Mouse (Mus musculus) cerebral cortex, adult 2 months (tissue): ENCODE data around the gene Gxylt2.

Experiments
- WGBS: fragments of 180-500 bp; shearing (Covaris S2); methylation state at CpG from one replicate; pipeline ENCODE4 v1.1.7; 2018; 5-methylcytosine and 5-hydroxymethylcytosine counted together

The Gxylt2 gene

DNA sequence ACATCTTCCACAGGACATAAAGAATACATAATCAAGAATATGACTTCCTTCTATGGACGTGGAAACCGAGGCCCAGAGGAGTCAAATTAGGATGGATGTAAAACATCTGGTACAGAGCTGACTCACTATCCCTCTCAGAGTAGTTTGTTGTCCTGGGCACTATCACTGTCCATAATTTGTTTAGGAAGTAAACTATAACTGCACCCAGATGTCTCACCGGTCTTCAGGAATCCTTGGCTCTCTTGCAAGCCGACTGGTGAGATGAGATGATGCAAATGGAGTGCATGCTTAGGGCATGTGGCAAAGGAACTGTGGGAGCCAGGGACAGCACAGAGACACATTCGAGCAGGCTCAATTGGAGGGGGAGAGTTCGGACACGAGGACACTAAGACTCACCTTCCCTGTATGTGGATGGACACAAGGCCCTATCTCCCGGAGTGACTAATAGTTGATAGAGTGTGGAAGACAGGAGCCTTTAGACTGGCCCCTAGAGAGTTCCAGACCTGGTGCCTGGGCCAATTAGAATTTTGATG is 10.8 kb downstream of the Gxylt2 start:
- WGBS: 89% methylated on average over 8 of the region's 8 CpGs

DNA sequence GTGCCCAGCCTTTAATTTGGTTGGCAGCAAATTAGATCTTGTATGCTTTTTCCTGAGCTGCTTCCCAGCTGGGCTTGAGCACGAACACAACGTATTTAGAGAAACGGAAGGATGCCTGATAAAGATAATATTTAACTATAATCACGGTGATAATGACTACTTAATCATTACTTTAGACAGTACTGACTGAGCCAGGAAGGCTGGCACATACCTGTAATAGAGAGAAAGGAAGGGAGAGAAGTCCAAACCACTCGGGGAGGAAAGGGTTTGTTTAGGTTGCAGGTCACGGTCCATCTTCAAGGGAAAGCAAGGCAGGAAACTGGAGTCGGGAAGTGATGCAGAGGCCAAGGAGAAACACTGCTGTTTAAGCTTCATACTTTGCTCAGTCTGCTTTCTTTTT is 11.6 kb downstream of the Gxylt2 start:
- WGBS: 79% methylated on average over 7 of the region's 7 CpGs

DNA sequence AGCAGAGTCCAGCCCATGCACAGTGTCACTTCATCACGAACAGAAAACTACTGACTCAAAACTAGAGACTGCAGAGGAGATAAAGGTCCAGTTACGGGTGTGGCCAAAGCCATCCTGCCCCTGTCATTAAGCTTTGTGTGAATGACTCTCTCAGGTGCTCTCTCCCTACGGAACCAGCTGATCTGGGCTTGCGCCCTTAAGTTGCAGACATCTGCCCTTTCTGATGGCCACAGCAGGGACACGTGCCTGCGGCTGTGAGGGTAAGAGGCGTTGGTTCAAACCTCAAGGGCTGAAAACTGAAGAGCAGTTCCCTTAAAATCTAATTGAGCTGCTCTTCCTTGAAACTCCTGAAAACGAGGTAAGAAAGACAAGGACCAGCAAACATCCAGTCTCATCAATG is 12.3 kb downstream of the Gxylt2 start:
- WGBS: 82% methylated on average over 8 of the region's 8 CpGs

DNA sequence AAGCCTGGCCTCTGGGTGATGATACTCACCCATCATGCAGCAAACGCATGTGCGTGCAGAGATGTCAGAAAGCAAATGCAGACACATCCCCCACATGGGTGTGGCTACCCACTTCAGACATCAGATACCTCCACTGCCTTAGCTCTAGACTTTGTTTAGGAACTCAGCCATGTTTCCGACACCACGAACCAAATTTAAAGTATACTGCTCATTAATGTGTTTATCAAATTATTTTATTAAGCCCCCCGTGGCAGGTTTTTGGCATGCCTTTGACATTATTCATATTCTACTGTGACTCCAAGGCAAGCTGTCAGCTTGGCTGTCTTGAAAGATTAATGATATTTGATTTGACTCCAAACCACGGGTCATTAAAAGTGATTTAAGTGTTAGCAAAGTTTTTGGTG is 15.6 kb downstream of the Gxylt2 start:
- WGBS: 78% methylated on average over 6 of the region's 6 CpGs

DNA sequence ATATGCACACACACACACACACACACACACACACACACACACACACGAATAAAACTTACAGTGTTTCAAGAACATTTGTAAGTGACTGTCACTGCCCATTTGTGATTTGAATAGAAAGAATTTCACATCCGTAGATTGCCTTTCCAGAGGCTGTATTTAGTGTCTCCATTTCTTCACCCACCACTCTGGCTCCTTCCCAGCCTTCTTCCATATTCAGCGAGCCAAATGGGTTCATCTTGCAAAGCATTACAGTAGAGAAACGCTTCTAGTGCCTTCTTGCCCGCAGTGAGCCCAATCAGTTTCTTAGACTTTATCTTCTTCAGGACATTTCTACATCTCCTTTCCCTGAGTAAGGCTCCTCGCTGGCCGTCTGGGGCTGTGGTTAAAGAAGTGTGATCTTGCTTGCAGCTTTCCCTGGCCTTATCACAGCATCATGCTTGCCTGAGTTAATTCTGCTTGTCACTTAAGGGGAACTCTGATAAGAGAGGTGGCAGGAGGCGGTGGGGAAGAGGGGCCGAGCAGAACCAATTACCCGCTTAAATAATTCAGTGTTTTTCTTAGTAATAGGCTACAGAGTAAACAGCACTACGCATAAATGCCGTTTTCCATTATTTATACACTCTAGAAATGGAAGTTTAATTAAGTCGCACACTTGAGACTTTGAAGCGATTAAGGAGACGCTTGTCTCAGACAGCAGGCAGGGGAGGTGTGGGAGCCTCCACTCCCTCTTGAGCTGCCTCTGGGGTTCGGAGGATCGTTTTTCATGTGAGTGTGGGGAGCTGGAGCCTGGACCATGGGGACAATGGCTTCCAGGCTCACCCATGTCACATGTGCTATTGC is 16.6 kb downstream of the Gxylt2 start:
- WGBS: 37% methylated on average over 17 of the region's 17 CpGs

DNA sequence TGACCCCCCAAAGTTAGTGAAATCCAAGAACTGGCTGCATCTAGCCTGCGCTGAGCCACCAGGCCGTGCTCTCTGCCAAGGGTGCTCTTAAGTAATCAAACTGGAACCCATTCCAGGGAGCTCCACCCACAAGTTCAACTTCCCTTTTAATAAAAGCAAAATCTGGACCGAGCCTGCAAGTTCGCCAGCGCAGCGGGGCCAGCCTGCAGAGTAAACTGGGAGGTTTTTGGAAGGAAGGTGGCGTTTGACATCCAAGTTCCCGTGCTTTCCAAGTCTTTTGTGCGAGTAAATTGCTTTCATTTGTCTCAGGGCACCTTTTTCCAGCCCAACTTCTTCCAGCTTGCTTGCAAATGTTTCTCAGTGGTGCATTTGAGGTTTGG is 27.5 kb downstream of the Gxylt2 start:
- 20% methylated on average over 9 of the region's 9 CpGs for WGBS

DNA sequence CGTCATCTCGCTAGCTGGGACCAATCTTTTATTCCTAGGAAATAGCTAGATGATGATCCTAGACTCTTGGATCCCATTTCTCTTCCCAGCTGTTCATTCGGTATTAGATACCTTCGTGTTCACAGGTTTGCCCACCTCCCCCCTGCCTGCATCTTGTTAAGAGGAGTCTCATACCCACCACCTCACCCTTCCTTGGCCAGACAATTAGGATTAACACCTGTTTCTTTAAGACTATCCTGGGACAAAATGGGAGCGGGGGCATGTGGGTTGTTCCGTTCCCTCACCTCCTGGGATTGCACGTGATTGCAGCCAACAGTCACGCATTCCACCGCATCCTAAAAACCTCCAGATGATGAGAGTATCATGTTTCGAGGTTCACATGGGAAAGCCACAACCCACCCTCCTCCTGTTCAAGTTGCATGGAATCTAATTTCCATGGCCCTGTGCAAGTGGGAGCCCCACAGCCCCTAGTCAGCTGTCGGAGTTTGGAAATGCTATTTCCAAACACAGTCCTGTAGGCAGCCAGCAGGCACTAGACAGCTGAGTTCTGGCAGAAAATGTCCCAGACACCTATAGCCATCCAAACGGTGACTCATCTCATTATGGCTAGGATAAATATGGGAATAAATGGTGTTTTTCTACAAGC is 28.0 kb downstream of the Gxylt2 start:
- WGBS: 25% methylated on average over 12 of the region's 12 CpGs

DNA sequence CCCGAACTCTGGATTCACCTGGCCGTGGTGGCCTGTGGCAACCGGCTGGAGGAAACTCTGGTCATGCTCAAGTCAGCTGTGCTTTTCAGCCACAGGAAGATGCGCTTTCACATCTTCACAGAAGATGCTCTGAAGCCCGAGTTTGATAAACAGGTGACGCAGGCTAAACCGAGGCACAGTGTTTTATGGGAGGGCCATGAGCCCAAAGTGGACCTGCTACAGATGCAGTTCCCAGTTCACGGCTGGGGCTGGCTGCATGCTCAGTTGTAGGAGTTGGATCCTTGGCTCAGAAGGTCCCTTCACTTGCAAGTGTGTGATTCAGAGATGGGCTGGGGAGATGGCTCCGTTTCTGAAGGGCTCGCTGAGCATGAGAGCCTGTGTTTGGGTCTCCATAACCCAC is 28.7 kb downstream of the Gxylt2 start:
- 67% methylated on average over 10 of the region's 10 CpGs for WGBS

DNA sequence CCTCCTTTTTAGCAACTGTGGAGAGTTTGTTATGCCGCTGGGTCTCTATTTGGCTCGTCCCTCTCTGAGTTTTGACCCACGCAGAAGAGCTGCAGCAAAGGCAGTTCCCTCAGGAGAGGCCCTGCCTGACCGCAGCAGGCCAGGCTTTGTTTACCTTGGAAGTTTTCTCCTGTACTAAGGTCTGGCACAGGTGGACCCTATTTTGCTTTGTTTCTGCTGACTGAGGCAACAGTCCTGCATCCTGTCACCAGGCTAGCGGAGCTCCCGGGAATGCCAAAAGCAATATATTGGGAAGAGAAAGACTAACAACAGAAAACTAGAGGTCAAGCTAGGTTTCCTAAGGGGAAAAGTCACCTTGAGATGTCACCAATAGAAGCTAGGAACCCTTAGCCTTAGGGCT is 29.8 kb downstream of the Gxylt2 start:
- WGBS: 87% methylated on average over 6 of the region's 6 CpGs

DNA sequence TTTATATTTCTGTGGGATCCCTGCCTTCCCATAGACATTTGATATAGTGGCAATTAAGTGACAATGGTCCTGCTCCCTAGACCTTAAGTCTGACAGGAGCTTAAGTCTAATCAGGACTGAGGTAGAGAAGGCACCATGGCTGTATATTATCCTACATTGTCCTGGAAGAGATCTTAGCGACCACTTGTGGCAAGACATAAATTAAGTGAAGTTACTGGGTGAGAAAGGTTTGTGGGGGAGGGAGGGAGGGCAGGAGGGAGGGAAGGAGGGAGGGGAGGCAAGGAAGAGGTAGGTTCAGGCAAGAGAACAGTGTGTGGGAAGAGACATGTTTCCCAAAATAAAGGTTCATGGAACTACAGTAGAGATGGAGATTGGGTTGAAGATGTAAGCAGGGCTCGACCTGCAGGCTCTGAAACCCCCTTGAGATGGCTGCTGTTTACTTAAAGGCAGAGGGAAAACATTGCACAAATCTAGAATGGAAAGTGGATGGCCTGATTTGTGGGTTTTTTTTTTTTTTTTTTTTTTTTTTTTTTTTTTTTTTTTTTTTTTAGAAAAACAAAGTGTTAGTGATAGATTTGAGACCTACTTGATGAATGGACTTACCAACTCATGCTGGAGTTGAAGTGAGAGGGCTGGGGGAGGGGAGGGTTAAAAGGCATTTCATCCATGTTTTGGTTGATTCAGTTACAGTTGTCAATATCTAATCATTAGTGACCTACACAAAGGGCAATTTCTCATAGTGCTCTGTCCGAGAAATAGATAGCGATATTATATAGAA is 54.1 kb downstream of the Gxylt2 start:
- 76% methylated on average over 4 of the region's 4 CpGs for WGBS

DNA sequence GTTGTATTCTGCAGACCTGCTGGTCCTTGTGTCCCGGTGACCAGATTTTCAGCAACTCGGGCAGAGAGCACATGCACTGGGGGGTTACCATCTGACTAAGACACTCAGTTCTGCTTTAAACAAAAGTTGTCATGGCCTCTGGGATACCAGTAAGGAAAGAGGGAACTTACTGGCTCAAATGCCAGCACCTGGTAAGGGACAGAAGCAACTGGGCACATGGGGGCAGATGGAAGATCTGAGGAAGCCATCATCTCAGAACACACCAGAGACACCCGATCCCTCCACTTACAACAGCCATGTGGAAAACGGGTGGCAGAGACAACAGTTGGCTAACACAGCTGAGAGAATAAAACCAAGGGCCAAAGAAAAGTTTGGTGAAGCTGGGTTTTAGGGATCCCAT is 63.2 kb downstream of the Gxylt2 start:
- WGBS: 92% methylated on average over 4 of the region's 4 CpGs

DNA sequence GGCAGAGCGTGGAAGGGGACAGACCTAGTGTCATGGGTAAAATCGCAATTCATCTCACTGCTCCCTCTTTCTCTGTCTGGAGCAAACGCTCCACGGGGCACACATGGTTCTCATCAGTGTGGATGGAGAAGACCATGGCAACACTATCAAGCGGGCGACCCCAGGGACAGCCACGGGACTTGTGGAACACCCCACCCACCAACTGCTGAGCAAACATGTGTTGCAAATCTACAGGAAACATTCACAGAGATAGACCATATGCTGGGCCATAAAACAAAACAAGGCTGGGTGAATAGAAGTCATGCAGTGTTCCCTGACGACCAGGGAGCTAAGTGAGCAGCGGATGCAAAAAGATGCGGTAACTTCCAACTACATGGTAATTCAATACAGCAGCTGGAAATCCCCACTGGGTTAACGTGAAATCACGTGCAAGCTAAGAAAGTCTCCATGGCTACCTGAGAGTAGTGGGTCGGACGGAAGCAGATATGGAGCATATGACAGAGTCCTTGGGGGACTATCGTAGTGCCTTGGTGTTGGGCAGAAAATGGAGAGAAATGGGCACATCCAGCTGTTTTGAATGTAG is 71.5 kb downstream of the Gxylt2 start:
- WGBS: 85% methylated on average over 15 of the region's 15 CpGs

DNA sequence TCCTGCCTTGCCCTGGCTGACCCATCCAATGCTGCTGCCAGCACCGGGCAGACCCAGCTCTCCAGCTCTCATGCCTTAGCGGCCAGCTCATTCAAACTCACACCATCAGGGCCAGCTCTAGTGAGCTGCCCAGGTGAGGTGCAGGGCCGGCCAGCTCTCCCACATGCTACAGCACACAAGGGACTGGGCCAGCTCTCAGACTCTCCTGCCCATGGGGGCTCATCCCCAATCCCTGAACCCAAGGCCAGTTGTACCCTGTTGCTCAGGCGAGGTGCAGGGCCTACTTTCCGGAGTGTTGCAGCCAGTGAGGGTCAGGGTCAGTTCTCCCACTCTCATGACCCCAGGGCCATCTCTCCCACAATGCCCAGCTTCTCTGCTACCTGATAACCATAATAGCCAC is 74.1 kb downstream of the Gxylt2 start:
- 96% methylated on average over 5 of the region's 5 CpGs for WGBS

DNA sequence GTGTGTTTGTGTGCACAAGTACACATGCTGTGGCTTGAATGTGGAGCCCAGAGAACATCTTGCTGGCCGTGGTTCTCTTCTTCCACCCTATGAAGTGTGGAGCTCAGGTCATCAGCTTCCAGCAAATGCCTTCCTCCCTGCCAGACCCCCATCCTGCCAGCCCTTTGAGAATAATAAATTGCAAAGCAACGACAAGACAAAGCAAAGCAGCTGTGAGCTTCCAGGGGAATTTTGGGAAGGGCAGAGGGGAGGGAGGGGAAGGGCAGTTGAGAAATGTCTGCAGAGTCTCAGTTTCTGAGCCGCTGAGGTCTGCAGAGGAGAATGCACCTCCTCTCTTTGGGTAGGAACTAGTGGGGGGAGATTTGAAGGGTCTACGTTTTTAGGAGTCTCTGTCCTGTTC is 75.9 kb downstream of the Gxylt2 start:
- whole genome bisulfite sequencing: 52% methylated on average over 4 of the region's 4 CpGs

DNA sequence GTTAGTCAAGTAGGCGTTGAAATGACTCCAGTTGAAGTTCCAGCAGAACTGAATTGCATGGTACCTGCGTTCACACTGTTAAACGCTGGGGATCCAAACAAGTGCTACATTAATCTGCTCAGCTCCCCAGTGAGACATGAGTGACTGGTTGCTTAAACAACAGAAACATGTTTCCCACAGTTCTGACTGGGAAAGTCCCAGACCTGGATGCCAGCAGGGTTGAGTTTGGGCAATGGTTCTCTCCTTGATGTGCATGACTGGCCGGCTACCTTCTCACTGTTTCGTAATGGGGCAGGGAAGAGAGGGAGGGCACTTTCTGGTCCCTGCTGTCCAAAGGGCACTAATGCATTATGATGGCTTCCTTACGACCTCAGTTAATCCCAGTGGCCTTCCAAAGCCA is 77.1 kb downstream of the Gxylt2 start:
- whole genome bisulfite sequencing: 92% methylated on average over 6 of the region's 6 CpGs

DNA sequence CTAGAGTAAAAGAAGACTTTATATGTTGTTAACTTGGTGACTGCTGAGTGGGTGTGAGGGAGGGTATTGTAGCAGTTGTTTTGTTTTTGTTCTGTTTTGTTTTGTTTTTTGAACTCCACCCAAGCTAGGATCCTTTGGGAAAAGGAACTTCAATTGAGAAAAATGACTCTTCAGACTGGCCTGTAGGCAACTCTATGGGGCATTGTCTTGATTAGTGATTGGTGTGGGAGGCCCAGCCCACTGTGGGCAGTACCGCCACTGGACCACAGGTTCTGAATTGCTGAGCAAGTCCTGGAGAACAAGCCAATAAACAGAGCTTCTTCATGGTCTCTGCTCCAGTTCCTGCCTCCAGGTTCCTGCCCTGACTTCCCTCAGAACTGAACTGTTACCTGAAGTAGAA is 83.2 kb downstream of the Gxylt2 start:
- 92% methylated on average over 1 of the region's 1 CpGs for WGBS

DNA sequence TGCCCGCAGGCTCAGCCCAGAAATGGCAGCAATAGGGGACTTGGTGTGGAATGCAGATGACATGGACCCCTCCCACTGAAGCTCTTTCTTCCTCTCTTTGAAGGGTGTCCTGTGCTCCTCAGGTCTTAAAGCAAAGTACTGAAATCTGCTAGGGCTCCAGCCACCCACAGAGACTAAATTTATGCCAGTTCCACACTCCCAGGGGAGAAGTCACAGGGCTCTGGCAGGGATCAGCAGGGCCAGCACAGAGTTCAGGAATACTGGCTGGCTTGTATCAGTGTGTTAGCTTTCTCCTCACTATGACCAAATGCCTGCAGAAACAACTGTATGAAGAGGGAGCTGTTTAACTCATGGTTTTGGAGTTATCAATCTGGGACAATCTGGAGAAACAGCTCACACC is 84.6 kb downstream of the Gxylt2 start:
- 83% methylated on average over 1 of the region's 1 CpGs for WGBS

DNA sequence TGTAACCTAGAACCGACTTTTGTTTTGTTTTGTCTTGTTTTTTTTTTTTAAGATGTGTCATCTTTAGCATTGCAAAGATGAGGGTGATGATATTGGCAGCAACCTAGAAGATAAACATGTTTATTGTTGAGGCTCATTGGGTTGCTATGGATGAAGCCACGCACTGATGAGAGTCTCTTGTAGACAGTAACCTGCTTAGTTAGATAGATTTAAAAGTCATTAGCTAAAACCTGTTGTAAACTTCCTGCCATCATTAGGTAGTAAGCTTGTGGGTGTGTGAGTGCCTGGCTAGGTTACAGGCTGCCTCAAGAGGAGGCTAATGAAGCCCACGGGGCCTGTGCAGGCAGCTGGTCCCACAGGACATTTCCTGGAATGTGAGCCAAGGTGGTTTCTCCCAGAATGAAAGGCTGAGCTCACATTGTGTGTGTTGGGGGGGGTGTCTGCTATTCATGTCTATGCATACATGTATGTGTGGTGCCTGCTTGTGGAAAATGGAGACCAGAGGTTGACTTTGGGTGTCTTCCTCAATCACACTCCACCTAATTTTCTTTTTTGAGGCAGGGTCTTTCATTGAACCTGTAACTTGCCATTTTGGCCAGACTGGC is 87.6 kb downstream of the Gxylt2 start:
- 71% methylated on average over 3 of the region's 3 CpGs for WGBS

DNA sequence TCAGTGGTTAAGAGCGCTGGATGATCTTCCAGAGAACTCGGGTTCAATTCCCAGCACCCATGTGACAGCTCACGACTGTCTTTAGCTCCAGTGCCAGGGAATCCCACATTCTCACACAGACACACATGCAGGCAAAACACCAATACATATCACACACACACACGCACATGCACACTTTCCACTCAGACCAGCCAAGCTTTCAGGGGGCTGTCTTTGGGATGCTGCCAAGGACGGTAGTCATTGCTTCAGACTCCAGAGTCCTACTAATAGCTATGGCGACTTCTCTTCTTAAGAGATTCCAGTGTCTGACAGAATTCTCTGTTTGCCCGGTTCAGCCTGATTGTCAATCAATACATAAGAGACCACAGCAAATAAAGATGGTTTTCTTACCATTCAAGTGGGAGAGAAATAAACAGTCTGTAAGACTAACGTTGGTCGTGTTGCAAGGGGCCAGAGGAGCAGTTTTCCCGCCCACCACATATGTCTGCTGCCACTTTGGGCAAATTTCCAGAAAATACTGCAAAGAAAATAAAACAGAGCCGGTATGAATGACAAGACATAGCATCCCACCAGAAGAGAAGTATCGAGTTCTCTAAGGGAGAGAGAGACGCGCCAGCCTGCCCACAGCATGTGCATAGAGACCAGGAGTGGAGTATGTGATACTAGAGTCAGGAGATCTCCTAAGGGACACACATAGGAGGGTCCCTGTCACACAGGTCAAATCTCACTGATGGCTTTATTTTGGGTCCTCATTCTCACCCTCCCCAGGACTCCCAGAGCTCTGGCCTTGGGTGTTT is 88.6 kb downstream of the Gxylt2 start:
- WGBS: 63% methylated on average over 14 of the region's 14 CpGs

DNA sequence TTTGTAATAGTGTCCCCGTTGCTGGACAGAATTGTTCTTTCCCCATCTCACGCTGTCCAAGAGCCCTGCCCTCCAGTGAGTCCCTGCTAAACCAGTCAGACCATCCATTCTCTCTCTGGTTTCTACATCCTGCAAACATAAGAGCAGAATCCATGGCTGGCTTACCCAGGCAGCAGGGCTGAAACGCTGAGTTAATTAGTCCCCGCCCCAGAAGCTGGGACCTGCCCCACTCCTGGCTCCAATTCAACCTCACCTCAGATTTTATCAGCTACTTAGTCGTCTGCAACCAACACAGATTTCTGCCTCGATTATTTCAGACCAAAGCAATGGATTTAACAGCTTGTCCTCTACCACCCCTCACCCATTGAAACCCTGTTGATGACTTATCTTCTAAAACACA is 91.3 kb downstream of the Gxylt2 start:
- 57% methylated on average over 6 of the region's 6 CpGs for WGBS

DNA sequence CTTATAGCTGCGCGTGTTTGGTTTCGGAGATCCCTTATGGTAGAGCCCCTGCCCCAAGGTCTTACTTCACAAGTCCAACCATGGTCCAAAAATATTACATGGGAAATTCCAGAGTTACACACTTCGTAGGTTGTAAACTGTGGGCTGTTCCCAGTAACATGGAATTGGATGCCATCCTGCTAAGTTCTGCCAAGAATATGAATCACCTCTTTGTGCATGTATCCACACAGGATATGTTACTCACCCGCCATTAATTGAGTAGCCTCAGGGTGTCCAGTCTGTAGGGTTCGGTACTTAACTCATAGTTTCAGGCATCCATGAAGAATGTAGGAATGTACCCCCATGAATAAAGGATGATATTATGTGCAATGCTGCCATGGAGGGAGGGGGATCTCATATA is 94.8 kb downstream of the Gxylt2 start:
- 73% methylated on average over 6 of the region's 6 CpGs for WGBS
